Mouse (Mus musculus) cortical plate, adult 2 months (tissue): ENCODE measurements around the gene Doc2g.

Source experiments
- CTCF ChIP-seq: fragments of 200-500 bp; IDR thresholded peaks from 2 replicates; pipeline ENCODE4 v1.5.1; 2011; ENCODE audit warnings: mild to moderate bottlenecking, control low read depth, low read length; ENCODE audit not compliant: insufficient read depth; ENCODE audit errors: extremely low read depth
- POLR2A ChIP-seq: fragments of 200-500 bp; IDR thresholded peaks from 2 replicates; pipeline ENCODE4 v1.6.1; 2011; ENCODE audit warnings: mild to moderate bottlenecking, low read length, control low read depth; ENCODE audit not compliant: insufficient read depth; ENCODE audit errors: extremely low read depth

DNA sequence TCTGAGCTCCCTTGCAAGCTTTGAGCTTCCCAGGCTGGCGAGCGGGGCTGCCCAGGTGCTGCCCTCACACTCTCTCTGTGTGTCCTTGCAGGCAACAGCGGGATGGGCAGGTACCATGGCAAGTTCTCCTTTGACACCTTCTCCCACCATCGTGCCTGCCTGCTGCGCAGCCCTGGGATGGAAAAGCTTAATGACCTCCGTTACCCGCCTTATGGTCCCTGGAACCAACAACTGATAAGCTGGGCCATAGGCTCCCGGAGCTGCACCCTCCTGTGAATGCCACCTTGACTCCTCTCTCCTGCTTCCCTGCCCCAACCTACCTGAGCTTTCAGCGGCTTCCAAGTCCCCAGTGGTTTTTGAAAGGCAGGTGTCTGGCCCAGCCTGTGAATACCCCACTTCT lies 22.2 kb upstream of the Doc2g start:
- TF ChIP-seq POLR2A, result no peak
- no peak for TF ChIP-seq CTCF
